Mouse (Mus musculus): ENCODE measurements around the gene Tmem190.
"Not testable (repeated sequence)": the region's sequence is repeated elsewhere in the genome, so short reads cannot be mapped to it uniquely, and the experiment has no call there.

Gene Tmem190

GRCm38 (mm10) chr7:4776131-4776530, 6.6 kb upstream of the Tmem190 start:
- DNase-seq (ENCODE audit: low spot score in 2 of 2), result no peak

GRCm38 (mm10) chr7:4776861-4777830, 5.6 kb upstream of the Tmem190 start:
- DNase-seq (ENCODE audit: low spot score in 2 of 2), result no peak

GRCm38 (mm10) chr7:4777851-4778637, 4.7 kb upstream of the Tmem190 start:
- DNase-seq (ENCODE audit: low spot score in 2 of 2), result no peak

GRCm38 (mm10) chr7:4779921-4780320, 2.8 kb upstream of the Tmem190 start:
- no peak for DNase-seq (ENCODE audit: low spot score in 2 of 2)

DNA sequence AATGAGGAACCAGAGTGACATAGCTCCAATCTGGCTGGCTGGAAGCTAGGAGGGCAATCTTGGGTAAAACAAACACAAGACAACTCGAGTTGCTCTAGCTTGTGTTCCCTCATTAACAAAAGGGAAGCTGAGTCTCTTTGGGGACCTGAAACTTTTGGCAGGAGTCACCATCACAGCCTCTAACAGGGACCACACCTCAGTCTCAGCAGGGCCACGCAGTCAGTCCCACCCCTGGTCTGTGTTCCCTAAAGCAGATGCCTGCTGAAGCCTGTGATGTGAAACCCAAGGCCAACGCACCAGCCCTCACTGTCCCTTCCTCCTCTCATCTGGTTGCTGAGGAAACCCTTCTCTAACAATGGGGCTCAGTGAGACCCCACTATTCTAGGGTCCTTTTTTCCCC, 607 bp upstream of the Tmem190 start:
- no peak for DNase-seq (ENCODE audit: low spot score in 2 of 2)

- peak in 1 of 2 experiments; percentile 45 for DNase-seq (ENCODE audit: low spot score in 2 of 2)
Observed at GRCm38 (mm10) chr7:4783667-4784268, 1.0 kb downstream of the Tmem190 start.

- DNase-seq (ENCODE audit: low spot score in 2 of 2), result peak in 1 of 2 experiments; percentile 50
Observed at GRCm38 (mm10) chr7:4788499-4789435, 6.0 kb downstream of the Tmem190 start.

DNA sequence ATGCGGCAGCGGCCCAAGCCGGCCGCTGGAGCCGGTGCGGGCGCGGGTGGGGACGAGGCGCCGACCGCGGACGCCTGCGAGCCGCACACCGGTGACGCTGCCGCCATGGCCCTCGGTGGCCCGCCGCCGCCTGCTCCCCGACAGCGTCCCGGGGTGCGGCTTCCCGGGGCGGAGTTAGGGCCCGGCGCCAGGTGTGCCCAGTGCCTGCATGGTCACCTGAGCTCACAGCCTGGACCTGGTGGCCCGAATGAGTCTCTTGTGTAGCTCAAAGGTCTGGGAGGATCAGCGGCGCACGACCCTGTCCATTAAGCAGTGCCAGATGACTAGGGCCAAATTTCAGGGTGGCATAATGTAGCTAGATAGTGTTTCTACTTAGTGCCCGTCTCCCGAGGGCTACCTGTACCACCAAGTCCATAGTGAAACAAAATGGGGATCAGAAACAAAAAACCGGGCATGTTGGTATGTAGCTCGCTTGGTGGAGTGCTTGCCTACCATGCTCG, 6.7 kb downstream of the Tmem190 start, which contains the start of gene Tmem238:
Tmem238 (minus strand) TSS at position 221 of the 500 bp plus-strand sequence.
- no peak for DNase-seq (ENCODE audit: low spot score in 2 of 2)

DNA sequence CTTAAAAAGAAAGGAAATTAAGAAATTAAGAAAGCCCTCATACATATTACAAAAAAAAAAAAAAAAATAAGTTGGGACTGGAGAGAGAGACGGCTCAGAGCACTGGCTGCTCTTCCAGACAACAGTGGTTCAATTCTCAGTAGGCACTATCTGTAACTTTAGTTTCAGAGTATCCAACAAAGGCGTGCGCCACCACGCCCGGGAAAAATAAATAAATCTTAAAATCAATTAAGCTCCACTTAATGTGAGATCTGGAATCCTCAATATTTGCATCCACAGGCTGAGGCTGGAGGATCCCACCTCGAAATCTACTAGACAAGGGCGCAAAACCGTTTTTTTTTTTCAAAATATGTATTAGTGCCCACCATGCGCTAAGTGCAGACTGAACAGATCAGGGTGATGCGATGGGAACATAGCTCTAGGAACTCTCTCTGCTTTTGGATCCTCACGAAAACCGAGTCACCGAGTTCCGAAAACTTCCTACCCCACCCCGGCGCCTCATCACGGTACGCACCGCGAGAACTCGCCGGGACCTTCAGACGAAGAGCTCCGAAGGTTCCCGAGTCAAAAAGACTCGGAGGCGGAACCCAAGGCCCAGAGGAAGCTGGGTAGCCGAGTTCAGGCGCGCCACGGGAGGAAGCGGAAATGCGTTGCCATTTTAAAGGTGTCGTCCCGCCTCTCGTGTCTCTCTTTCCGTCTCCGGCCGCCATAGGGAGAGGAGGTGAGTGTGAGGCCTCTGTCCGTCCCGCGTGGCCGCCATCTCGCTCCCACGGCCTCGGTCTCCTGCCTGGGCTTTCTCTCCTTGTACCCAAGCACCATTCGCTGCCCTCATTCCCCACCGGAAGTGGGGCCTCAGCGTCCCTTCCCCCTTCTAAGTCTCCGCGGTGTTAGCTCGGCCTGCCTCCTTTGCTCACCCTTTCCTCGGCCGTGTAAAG, 9.8 kb downstream of the Tmem190 start, which contains the start of gene Rpl28:
Rpl28 (plus strand) TSS at position 597 of the 935 bp plus-strand sequence.
- peak; percentile 90 to 97 for DNase-seq (ENCODE audit: low spot score in 2 of 2)

- not testable (repeated sequence) for DNase-seq (ENCODE audit: low spot score in 2 of 2)
Observed at GRCm38 (mm10) chr7:4793248-4793647, 10.5 kb downstream of the Tmem190 start.

DNA sequence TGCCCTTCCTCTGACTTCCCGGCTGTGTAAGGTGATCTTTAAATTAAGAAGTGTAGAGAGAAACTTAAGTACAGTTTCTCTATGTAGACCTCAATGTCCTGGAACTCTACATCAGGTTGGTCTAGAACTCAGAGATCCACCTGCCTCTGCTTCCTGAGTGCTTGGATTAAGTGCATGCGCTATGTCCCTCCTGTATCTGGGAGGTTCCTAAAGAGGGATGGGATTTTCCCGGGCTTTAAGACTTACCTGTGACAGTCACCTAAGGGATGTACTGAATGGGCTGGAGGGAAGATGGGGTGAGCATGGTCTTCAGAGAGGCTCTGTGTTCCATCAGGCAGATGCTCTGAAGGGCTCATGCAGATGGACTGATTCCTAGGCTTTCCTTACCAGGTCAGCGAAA, 10.9 kb downstream of the Tmem190 start:
- no peak for DNase-seq (ENCODE audit: low spot score in 2 of 2)

DNA sequence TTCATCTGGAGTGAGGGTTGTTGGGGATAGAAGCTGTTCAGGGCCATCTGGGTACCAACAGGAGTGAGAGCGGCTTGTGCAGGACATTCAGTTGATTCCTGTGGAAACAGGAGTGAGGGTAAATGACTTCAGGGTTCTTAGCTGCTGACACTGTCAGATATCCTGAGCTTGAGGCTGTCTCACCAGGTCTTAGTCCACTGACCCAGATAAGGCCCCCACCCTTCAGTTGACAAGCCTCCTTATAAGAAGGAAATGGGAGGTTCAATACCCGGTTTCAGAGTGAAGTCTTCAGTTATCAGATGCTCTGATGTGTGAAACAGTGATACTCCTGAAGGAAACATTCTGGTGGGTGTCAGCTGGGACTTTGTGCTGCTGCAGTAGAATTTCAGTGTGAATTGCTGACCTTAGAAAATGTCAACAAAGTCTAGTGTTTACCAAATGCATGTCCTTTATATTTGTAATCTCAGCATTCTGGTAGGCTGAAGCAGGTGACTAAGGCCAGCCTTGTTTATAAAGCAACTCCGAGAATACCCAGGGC, 12.0 kb downstream of the Tmem190 start:
- no peak for DNase-seq (ENCODE audit: low spot score in 2 of 2)

GRCm38 (mm10) chr7:4795767-4796433, 13.2 kb downstream of the Tmem190 start:
- peak in 1 of 2 experiments; percentile 26 for DNase-seq (ENCODE audit: low spot score in 2 of 2)

DNA sequence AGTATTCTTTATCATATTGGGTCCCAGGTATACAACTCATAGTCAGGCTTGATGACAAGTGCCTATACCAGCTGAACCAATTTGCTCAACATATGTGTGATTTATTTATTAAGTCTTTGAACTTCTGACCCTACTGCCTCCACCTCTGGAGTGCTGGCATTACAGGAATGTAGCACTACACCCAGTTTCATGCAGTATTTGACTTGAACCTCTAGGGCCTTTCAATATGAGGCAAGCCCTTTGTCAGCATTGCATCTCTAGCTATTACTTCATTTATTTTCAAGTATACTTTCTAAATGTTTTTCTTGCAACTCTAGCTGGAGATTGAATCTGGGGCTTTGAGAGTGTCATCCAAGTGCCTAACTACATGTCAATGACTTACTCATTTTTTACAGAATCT, 19.5 kb downstream of the Tmem190 start:
- DNase-seq (ENCODE audit: low spot score in 2 of 2), result no peak

- DNase-seq (ENCODE audit: low spot score in 2 of 2), result peak in 1 of 2 experiments; percentile 42
Observed at GRCm38 (mm10) chr7:4806716-4807115, 24.0 kb downstream of the Tmem190 start.

DNA sequence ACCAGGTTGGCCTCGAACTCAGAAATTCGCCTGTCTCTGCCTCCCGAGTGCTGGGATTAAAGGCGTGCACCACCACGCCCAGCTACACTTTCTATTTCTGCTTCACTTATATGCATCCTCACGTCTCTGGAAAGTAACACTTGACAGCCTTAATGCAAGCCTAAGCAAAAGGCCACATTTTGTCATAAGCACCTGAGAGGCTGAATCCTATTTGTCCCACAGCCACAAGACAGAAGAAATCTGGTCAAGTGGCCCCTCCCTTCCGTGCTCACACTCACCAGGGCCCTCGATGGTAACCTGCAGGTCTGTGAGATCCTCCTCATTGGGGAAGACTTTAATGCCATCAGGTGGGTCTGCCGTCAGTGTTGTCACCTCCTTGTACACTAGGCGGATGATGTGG, 28.4 kb downstream of the Tmem190 start:
- DNase-seq (ENCODE audit: low spot score in 2 of 2), result not testable (repeated sequence)

- DNase-seq (ENCODE audit: low spot score in 2 of 2), result no peak
Observed at GRCm38 (mm10) chr7:4811842-4812302, 29.1 kb downstream of the Tmem190 start.

GRCm38 (mm10) chr7:4812303-4813104, 29.8 kb downstream of the Tmem190 start, which contains the start of gene Ube2s:
TSS of gene Ube2s (minus strand) at chr7:4812590.
- peak; percentile 99 for DNase-seq (ENCODE audit: low spot score in 2 of 2)

Data from left cerebral cortex, adult 9 months (tissue).